Mouse (Mus musculus) spleen, adult 2 months (tissue): ENCODE data around the gene Tsc1.

Source experiments
- CTCF ChIP-seq: fragments of 200-500 bp; IDR thresholded peaks from 2 replicates; pipeline ENCODE4 v1.5.1; 2011; ENCODE audit warnings: mild to moderate bottlenecking, inconsistent platforms; ENCODE audit not compliant: insufficient read depth, insufficient read length, insufficient replicate concordance; ENCODE audit errors: extremely low read depth
- POLR2A ChIP-seq: fragments of 200-500 bp; IDR thresholded peaks from 2 replicates; pipeline ENCODE4 v1.6.1; 2011; ENCODE audit warnings: low read depth, low read length, inconsistent platforms

DNA sequence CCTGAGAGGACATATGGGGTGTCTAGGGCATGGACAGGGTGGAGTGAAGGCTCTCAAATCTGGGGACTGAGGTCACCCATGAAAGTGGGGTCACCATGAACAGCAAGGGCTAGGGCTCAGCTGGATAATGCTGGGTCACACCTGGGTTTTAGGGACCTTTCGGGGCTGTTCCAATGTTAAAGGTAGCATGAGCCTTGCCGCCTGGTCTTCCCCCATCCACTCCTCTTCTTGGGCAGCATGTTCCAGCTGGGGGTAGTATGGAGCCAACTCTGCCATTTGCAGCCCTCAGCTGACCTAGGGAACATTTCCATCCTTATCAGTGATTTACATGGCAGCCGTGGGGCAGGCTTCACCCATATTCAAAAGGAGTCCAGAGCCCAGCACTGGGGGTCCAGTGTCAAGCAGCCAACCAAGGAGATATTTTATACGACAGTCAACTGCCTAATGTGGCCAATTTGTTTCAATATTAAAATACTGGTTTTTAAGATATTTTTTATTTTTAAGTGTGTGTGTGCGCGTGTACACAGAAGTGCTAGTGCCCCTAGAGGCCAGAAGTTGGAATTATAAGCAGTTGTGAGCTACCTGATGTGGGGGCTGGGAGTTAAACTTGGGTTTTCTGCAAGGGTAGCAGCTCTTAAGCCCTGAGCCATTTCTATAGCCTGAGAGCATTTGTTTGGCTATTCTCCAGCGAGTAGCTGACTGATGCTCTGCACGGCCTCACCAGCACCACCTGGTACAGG lies 34.3 kb upstream of the Tsc1 start:
- TF ChIP-seq POLR2A = no peak
- no peak; the same call in 1 of the 2 replicates for TF ChIP-seq CTCF
